Mouse (Mus musculus): ENCODE results near the gene Zfpm1.
A peak's percentile ranks its signal among the peaks of the same experiment; 100 is the strongest.
"Not testable (repeated sequence)": the region's sequence is repeated elsewhere in the genome, so short reads cannot be mapped to it uniquely, and the experiment has no call there.

The Zfpm1 gene

DNA sequence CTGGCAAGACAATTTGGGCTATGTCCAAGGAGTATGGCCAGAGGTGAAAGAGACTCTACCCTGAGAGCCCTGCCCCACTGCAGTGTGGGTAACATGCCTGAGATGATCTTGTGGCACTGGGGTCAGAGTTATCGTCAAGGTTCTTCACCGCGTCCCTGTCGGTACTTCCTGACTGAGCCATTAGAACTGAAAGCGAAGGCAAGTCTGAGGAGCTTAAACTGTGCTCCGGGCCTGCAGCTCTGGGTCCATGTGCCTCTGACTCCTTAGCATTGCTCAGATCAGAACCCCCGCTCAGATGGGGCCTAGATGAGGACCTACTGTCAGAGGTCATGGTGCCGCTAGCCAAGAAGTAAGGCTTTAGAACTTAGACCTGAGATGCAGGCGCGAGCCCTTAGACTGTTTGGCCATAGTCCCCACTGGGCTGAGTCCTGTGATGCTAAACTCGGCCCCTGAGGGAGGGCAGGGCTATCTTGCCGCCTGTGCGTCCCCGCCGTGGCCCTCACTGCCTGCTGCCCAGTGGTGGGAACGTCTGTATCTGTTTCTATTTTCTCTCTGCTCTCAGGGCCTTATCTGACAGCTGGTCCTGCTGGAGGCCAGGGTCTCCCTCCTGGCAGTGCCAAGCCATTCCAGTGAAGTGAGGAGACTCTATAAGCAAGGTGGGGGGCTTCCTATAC, 17.8 kb downstream of the Zfpm1 start:
- no peak for DNase-seq

DNA sequence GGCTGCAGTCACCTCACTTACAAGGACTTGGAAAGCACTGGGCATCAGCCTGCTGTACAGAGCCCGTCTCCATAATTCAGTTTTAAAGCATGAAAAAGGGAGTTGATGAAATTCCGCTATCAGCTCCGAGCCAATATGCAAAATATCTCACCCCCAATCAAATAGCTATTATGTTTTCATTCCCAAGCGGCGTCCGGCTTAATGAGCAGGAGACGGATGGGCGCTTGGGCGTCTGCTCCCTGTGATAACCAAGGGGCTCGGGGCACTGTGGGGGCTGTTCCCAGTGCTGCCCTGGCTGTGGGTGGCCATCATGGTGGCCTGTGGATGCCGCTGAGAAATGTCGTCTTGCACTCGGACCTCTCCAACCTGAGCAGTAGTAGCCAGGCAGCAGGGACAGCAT, 19.1 kb downstream of the Zfpm1 start:
- DNase-seq = no peak

DNA sequence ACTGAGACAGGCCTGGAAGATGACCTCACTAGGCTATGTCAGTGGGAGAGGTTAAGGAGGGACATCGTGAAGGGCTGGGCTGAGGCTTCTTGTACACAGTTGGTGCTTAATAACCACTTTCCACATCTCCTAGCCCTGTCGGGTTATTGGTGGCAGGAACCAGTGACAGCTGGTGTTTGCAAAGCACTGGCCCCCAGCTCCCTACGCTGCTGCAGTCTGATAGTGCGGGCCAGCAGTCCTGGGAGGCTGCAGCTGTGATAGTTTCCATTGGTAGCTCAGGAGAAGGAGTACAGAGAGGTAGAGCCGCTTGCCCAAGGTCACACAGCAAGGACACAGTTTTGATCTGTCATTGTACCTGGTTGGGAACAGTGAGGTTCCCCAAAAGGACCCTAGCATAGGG, 19.9 kb downstream of the Zfpm1 start:
- no peak for DNase-seq

DNA sequence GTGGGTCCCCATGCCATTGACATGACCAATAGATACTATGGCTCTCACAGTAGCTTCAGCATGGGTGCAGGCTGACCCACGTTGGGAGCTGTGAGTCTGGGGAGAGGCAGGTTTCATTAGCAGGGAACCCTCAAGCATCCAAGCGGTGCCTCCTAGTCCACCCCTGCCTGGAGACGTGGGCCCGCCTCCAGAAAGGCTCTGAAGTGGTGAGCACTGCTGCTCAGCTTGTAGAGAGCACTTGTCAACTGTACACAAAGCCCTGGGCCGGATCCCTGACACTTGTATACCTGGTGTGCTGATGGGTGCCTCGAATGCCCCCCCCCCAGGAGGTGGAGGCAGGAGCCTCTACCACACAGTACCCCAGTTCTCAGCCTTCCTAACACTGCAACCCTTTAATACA, 21.5 kb downstream of the Zfpm1 start:
- no peak for DNase-seq

DNA sequence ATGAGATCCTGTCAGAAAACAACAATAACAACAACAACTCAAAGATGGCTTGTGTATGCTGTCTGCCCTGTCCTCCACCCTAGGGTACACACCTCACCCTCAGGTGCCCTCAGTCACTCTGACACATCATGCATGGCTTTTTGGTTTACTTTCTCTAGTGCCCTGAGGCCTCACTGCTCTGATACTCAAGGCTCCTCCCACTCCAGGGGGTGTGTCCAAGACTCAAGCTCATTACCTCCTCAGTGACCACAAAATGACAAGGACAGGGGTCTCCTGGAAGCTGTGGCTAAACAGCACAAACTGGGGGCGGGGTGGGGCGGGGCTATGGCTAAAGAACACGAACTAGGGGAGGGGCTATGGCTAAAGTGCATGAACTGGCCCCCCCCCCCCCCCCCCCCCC, 22.1 kb downstream of the Zfpm1 start:
- DNase-seq = no peak

DNA sequence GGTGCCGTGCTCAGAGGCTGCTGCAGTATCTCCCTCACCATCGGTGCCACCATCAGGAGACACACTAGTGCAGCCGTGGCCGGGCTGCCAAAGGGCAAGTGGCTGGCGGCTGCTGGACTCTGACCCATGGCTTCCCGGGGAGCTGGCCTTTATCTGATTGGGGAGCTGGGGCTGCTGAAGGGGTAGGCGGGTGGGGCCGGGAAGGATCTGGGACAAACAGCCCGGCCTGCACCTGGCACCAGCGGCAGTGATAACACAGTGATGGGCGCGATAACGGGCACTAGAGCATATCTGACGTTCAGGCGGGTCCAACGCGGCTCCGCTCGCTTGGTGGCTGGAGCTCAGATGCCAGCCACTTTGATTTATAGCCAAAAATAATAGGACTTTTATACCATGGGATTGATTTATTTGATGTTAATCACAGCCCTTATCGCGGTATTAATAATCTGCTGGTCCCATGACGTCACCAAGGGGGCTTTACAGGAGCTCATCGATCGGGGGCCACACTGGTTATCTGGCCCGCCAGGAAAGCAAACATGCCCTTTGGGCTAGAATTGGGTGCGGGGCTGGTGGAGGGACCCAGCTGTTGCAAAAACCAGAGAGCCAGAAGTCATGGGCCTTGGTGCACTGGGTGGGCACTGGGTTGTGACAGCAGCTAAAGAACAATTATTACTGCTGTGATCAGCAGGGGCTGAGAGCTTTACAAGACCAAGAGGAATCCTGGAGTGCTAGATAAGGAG, 24.9 kb downstream of the Zfpm1 start:
- no peak for DNase-seq

DNA sequence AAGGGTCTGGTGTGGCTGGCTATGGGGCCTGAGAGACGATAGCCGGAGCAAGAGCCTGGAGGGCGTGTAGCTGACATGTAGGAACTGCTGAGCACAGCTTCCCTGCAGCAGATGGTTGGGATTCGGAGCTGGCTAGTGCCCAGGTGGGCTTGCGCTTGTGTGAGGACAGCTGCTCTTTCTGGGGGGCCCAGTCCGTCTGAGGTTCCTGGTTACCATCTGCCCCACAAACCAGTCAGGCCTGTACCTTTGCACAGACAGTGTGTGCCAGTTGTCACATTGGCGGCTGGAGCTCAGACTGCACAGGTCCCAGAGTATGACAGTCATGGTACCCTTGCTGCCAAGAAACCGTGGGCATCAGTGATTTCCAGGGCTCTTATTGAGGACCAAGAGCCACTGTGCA, 25.9 kb downstream of the Zfpm1 start:
- peak; percentile 58 to 64 for DNase-seq

DNA sequence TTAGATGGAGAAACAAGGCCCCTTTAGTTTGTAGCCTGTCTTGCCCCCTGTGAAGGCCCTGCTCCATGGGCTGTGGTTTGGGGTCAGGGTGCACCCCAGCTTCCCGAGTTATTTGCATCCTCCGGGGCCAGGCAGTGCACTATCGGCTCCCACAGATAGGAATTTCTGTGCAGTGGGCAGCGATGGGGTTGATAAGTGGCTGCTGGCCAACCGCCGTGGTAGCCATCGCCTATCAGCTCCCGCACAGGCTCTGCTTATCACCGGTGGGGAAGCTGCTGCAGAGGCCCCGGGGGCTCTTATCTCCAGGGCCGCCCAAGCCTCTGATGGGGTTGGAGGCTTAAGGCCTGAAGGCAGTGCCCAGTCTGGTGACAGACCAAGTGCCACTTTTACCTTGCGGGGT, 27.3 kb downstream of the Zfpm1 start:
- DNase-seq = no peak

DNA sequence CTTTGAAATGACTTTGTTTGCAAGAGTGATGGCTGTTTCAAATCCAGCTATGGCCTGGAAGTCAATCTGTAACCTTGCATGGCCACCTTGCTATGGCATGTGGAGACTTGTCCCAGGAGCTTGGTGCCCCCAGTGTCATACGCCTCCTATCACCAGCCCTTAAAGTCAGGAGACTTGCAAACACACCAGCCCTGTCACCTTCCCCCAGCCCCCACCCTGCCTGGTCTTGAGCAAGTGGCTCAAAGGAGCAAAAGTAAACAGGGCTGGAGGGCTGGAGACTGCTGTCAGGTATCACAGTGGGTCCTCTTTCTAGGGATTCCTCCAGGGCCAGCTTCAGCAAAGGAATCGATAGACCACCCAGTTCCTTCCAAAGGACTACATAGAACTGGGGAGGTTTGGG, 29.2 kb downstream of the Zfpm1 start:
- no peak for DNase-seq

DNA sequence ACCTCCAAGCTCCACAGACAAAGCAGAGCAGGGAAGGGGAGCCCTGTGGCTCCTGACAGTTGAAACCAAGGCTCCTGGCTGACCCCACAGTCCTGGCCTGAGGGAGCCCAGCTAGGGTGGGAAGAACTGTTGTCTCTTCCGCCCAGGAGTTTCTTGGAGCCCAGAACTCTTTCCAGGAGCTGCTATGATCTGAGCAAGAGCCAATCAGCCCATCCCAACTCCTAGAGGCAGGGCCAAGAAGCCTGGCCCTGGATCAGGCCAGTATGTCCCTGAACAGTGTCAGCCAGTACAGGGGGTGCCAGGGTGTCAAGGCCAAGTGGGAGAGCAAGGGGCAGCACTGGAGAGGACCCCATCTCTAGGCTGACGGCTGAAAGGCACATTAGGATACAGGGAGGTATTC, 30.6 kb downstream of the Zfpm1 start:
- no peak for DNase-seq

DNA sequence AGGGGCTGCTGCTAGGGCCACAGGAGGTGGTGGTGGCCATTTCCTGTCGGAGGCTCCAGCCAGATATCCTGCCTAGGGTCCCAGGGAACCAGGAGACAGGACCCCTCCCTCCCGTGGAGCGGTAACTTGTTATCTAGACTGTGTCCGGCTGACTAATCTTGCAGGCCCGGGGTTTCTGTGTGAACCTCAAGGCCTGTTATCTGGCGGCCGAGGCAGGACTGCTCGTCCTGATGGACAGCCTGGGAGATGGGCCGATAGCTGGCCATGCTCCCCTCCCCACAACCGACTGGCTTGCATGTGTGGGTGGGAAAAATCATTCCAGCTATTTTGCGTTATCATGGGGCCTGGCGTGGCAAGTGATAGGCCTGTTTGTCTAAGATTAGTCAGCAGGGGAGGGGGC, 31.4 kb downstream of the Zfpm1 start:
- DNase-seq = no peak

DNA sequence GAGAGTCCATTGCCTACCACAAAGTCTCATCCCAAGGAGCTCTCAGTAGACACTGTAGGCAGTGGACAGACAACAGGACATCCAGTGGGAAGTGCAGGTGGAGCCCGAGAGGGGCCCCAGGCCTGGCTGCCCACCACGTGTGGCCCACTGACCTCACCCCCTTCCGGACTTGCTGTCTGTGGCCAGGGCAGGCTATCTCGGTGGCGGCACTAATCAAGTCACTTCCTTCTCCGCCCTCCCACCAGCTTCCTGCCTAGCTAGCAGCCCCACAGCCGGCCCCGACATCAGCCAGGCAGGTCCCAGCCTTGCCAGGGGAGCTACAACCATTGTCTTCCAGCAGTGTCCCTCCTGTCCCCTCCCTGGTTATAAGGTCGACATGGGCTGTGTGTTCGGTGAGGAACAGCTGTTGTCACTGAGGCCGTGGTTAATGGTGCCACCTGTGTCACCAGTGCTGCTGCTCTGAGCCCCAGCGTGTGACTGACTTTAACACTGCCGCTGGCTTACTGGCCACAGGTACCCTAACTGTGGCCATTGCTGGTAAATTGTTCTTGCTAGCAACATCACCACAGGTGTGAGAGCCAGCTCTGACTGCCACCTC, 33.1 kb downstream of the Zfpm1 start:
- DNase-seq = no peak

DNA sequence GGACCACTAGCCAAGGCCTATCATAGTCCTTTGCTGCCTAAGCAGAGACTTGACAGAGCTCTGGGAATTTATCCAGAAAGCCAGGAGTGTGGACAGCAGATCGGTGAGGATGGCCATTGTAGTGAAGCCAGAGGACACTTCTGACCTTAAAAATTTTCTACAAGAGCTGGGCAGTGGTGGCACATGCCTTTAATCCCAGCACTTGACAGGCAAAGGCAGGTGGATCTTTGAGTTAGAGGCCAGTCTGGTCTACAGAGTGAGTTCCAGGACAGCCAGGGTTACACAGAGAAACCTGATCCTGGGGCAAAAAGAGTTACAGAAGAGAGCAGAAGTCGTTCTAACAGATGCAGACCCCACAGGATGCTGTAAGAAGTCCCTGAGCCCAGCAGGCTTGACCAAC, 34.5 kb downstream of the Zfpm1 start:
- DNase-seq = no peak

DNA sequence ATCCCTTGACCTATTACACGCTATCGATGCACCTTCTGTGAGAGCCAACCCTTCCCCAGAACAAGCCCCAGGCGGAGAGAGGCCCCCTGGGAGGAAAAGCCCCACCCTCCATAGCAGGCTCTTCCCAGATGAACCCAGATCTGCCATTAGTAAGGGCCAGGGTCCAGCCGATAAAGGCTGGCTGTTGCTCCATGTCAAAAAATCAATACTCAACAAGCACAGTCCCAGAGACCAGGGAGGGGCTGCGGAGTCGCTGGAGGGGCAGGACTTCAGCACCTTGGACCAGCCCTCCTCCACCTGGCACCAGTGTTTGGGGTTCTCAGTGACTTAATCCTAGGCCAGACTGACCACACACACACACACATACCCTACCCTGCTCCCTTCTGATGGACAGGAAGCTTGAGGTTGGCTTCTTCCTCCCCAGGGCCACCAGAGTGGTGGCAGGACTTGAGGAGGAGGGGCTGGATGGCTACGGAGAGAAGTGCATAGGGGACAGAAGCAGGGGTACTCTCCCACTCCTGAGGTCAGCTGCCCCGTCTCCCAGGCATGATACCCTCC, 36.1 kb downstream of the Zfpm1 start:
- DNase-seq = no peak

DNA sequence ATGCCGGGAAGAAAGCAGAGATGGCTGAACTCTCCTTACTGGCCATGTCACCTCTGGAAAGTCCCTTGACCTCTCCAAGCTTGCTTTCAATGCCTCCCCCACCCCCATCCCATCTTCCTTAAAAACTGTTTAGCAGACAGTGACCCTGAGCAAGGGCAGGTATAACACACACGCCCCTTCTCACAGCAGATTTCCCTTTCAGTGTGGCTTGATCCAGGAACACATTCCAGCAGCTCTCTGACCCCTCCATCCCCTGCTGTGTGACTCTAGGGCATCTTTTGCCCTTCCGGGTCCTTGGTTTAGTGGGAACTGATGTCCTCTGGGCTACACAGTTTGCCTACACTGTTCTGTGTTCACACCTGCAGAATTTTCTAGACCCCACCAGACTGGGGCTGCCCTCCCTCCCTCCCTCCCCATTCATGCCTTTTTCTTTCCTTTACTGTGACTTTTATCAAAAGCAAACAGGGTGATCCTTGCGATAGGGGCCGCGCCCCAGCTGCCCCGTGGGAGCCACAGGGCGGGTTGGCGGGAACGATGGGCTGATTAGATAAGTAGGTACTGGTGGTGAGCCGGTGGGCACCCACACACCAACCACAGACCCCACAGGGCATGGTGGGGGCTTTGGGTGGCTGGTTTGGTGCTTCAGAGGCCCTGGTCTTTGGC, 37.2 kb downstream of the Zfpm1 start:
- no peak for DNase-seq

DNA sequence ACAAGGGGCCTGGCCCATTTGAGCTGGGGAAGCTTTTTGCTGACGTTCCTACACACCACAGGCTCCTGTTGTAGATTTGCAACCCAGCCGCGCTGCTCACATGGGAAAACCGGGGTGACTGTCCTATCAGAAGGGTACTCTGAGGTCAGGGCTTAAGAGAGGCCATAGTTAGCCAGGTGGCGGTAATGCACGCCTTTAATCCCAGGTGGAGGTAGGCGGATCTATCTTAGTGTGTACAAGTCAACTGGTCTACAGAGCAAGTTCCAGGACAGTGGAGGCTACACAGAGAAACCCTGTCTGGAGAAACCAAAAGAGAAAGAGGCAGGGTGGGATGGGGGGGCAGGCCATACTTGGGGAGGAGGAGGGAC, 37.8 kb downstream of the Zfpm1 start:
- no peak for DNase-seq

DNA sequence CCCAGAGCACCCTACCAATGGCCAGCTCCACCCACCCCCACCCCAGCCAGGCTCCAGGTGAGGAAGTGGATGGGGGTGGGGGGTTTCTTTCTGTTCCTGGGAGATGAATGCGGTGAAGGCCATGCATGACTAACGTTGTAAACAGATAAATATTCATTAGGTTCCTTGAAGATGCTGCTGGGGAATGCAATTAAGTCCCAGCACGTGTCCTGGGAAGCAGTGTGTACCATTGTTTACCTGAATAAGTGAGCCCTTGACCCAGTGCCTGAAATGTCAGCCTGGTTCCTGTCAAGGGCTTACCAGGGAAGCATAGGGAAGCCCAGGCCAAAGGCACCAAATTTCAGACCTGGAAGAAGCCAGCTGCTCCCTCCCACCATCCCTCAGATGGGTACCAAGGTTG, 38.6 kb downstream of the Zfpm1 start:
- no peak for DNase-seq

DNA sequence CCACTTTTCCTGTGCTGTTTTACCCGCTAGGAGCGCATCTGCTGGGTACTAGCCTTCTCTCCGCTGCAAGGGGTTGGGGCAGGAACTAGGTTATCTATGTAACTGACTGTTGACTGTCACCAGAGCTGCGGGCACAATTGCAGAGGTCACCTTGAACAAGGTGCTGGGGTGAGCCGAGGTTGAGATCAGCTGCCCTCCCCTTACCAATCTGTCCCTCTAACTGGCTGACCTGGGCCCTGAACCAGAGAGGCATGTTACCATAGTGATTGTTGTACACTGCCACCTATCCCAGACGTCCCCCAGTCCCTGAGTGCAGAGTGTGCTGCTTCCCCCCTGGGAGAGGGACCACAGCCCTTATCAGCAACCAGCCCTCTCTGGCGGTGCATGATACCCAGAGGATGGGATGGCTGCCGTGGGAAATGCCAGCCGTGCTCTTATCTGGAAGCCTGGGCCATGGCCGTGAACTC, 39.5 kb downstream of the Zfpm1 start:
- DNase-seq = no peak

DNA sequence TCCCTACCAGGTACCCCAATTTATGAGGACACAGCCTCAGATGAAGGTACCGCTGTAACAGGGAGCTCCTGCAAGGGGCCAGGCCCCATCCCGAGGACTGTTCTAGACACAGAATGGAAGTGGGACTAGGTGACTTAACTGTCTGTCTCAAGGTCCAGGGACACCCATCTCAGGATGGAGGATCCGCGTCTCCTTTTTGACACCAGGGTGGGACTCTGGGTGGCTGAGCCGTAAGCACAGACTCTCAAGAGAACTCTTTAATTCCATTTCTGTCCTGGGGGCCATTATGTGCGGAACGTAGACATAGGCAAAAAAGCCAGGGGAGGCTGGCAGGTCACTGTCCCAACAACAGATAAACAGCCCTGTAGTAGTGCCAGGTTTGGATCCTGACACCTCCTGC, 40.2 kb downstream of the Zfpm1 start:
- DNase-seq = no peak

DNA sequence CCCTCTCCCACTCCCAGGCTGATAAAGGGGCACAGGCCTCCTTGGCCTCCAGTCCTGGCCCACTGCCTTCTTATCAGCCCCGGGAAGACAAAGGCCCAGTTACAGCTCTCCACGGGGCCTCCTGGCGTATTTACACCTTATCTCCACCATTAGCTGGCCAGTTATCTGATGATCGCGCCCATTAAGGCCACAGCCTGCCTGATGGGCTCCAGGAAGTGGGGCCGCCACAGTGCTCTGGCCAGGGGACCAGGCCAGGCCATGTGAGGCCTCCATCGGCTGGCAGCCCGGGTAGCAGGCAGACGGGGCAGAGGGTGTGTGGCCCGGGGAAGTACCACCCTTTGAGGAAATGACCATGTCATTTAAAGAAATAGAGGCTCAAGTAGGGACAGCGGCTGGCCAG, 40.9 kb downstream of the Zfpm1 start:
- no peak for DNase-seq

DNA sequence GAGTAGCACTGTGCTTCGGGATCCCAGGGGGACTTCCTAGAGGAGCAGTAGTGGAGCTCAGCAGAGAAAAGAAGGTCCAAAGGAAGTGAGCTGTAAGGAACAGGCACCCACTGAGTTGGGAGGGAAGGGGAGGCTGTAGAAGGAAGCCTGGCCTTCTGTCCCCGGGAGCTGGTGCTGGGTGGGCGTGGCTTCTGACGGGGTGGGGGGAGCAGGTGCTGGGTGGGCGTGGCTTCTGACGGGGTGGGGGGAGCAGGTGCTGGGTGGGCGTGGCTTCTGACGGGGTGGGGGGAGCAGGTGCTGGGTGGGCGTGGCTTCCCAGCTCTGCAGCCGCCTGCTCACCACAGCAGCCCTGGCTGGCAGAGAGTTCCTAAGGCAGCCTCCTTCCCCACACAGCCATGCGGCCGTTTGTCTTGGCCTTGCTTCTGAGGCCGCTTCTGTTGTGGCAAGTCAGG, 42.0 kb downstream of the Zfpm1 start:
- DNase-seq = not testable (repeated sequence)

DNA sequence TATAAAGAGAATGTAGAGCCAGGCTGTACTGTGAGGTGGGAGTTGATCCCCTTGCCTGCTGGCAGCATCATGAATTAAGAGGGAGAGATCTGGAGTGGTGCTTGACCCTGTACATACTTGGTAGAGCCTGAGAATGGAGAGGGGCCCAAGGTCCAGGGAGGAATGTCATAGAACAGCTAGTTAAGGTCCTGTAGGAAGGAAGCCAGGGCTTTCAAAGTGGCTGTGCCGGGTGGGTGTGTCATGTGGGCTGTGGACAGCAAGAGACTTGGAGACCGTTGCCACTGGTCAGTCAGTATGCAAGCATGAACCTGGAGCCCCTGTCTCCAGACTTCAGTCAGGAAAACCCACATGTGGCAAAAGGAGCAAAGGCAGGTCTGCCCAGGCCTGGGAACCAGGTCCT, 43.3 kb downstream of the Zfpm1 start:
- DNase-seq = no peak

DNA sequence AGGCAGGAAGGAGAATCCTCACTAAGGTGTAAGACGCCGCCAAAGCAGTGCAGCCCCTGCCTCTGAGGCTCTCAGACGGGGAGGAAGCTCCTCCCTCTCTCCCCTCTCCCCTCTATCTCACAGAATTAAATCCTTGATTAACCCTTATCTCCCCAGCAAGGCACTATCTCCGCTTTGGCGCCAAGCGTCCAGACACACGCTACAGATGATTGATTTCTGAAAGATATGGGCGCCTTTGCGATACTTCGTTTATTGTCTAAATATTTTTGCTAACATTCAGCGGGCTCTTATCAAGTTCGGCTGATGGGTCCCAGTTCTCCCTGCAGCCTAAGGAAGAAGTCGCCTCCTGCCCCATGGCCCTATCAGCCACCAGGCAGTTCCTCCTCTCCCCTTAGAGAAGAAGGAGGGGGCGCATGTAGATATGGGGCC, 44.2 kb downstream of the Zfpm1 start:
- no peak for DNase-seq
